ENCODE assay signal across 8 mouse cellular contexts in the genomic region with DNA sequence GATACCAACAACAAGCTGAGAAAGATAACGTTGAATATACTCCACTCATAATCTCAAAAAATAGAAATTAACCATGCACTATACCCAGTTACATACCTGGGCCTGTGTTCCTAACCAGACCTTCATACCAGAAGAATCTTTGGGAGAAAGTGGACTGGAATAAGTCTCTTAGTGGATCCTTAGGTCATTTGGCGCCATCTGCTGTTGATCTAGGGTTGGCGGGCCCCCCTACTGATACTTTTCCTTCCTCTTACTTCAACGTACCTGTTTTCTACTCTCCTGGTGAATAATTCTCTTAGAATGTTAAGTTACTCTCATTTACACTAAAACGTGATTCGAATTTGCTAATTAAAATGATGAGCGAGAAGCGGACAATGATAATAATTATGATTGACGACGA. TPM values are rescaled to one million over a fixed set of nuclear protein-coding genes. Genes with fewer than 3 reads are reported as not detected.
DNase-seq lines count a peak whose midpoint lies in the region; ATAC-seq and TF ChIP-seq lines count a peak whose summit lies in the region.

No protein-coding gene starts in this region.

- no peaks in the 10 kb centered on the region for H3K27me3 ChIP-seq in hindbrain, embryonic 11.5 days (ENCODE audit: control insufficient read depth, insufficient read depth, low read length)
- H3K27me3 ChIP-seq in hindbrain, embryonic 12.5 days, result no peaks in the 10 kb centered on the region
- H3K27me3 ChIP-seq in MEL (ENCODE audit: control insufficient read depth in 1 of 2, insufficient read depth in 2 of 2, low read length in 2 of 2), result no peaks in the 10 kb centered on the region
- no peaks in the 10 kb centered on the region for H3K27me3 ChIP-seq in hindbrain, embryonic 14.5 days (ENCODE audit: control insufficient read depth, insufficient read depth, low read length)

- no peak for TF ChIP-seq POLR2A in MEL (IDR thresholded peaks at IDR 0.05; ENCODE audit: control insufficient read depth in 1 of 2, insufficient read depth in 1 of 2, low read depth in 1 of 2, low read length in 2 of 2, poor library complexity in 1 of 2)

- no peaks in the 10 kb centered on the region for H3K4me1 ChIP-seq in hindbrain, embryonic 11.5 days (replicated peaks; ENCODE audit: control insufficient read depth, insufficient read depth, low read length)
- H3K4me1 ChIP-seq in hindbrain, embryonic 12.5 days, result no peaks in the 10 kb centered on the region
- H3K4me1 ChIP-seq in MEL (ENCODE audit: control insufficient read depth in 1 of 2, insufficient read depth in 2 of 2, low read length in 2 of 2), result peaks cover 21 to 30% of the 10 kb centered on the region in 2 experiments
- no peaks in the 10 kb centered on the region for H3K4me1 ChIP-seq in hindbrain, embryonic 14.5 days (replicated peaks; ENCODE audit: control insufficient read depth, insufficient read depth, low read length)

- 34% methylated on average over 10 of the region's 10 CpGs for WGBS in hindbrain, embryonic 11.5 days
- 33% methylated on average over 10 of the region's 10 CpGs for WGBS in hindbrain, embryonic 12.5 days
- WGBS in hindbrain, embryonic 14.5 days, result 37% methylated on average over 10 of the region's 10 CpGs

- TF ChIP-seq EP300 in MEL (IDR thresholded peaks at IDR 0.05; ENCODE audit: low read depth in 1 of 2, low read length in 2 of 2), result no peak

- no peak overlapping the region for H3K4me3 ChIP-seq in hindbrain, embryonic 11.5 days (ENCODE audit: low read depth, low read length)
- H3K4me3 ChIP-seq in hindbrain, embryonic 12.5 days, result no peak overlapping the region
- H3K4me3 ChIP-seq in MEL (ENCODE audit: control insufficient read depth in 1 of 2, insufficient read depth in 1 of 2, low read depth in 2 of 2, low read length in 2 of 2), result no peak overlapping the region
- H3K4me3 ChIP-seq in hindbrain, embryonic 14.5 days (replicated peaks; ENCODE audit: low read length), result no peak overlapping the region

- peak; percentile 98 for TF ChIP-seq RAD21 in MEL (IDR thresholded peaks at IDR 0.05; ENCODE audit: low read depth, low read length)

- H3K9ac ChIP-seq in hindbrain, embryonic 11.5 days (ENCODE audit: low read depth, low read length), result no peak overlapping the region
- no peak overlapping the region for H3K9ac ChIP-seq in hindbrain, embryonic 12.5 days
- no peak overlapping the region for H3K9ac ChIP-seq in MEL (ENCODE audit: control insufficient read depth, low read depth, low read length, poor library complexity, severe bottlenecking)
- no peak overlapping the region for H3K9ac ChIP-seq in hindbrain, embryonic 14.5 days

- intact Hi-C loops in left cerebral cortex, postnatal 25 days (cut with DNase I), result loop anchor here (1.0 to 10.0 kb wide), 3 partner anchors 117 to 1485 kb away; no protein-coding TSS in a partner anchor

- peak; percentile 68 to 97 (median 82) for TF ChIP-seq CTCF in MEL (IDR thresholded peaks at IDR 0.05 in 2 of 3, conservative IDR thresholded peaks at IDR 0.05 in 1 of 3; ENCODE audit: control insufficient read depth in 1 of 3, insufficient read depth in 1 of 3, low read depth in 2 of 3, low read length in 3 of 3, poor library complexity in 1 of 3, severe bottlenecking in 1 of 3)

- H3K79me2 ChIP-seq in MEL (ENCODE audit: control insufficient read depth, insufficient read depth, low read length, poor library complexity), result no peaks in the 10 kb centered on the region

- ATAC-seq in hindbrain, embryonic 11.5 days (ENCODE audit: low FRiP score), result no peak
- ATAC-seq in hindbrain, embryonic 12.5 days (ENCODE audit: low FRiP score), result no peak
- ATAC-seq in hindbrain, embryonic 14.5 days (ENCODE audit: low FRiP score), result no peak
- ATAC-seq in monocyte, adult 5-6 weeks (replicated peaks; ENCODE audit: insufficient number of reproducible peaks, low FRiP score, low TSS enrichment, poor library complexity, severe bottlenecking), result no peak

- DNase-seq in hindbrain, embryonic 11.5 days (ENCODE audit: low spot score), result peak; percentile 65
- peak; percentile 83 for DNase-seq in MEL (ENCODE audit: low read depth, low spot score)
- DNase-seq in cerebellum, postnatal 25 days, result peak; percentile 35 to 67
- DNase-seq in hindbrain, embryonic 14.5 days (ENCODE audit: low spot score), result peak; percentile 75
- peak; percentile 67 to 78 for DNase-seq in left cerebral cortex, postnatal 25 days (ENCODE audit: low spot score in 2 of 2)
- DNase-seq in retina, postnatal 7 days (ENCODE audit: low read depth, low spot score), result peak; percentile 24

- no peak overlapping the region for H3K4me2 ChIP-seq in hindbrain, embryonic 11.5 days (replicated peaks; ENCODE audit: low read depth, low read length)
- no peak overlapping the region for H3K4me2 ChIP-seq in hindbrain, embryonic 12.5 days (replicated peaks)
- no peak overlapping the region for H3K4me2 ChIP-seq in hindbrain, embryonic 14.5 days (replicated peaks)

- H3K36me3 ChIP-seq in hindbrain, embryonic 11.5 days (ENCODE audit: control insufficient read depth, insufficient read depth, low read length), result no peaks in the 10 kb centered on the region
- H3K36me3 ChIP-seq in hindbrain, embryonic 12.5 days, result no peaks in the 10 kb centered on the region
- peaks cover 0 to 31% of the 10 kb centered on the region in 2 experiments; a peak in 2 of 4 replicates for H3K36me3 ChIP-seq in MEL (ENCODE audit: control insufficient read depth in 1 of 2, insufficient read depth in 2 of 2, low read length in 2 of 2)
- no peaks in the 10 kb centered on the region for H3K36me3 ChIP-seq in hindbrain, embryonic 14.5 days (replicated peaks; ENCODE audit: control insufficient read depth, insufficient read depth)

- H3K9me3 ChIP-seq in hindbrain, embryonic 11.5 days (ENCODE audit: control insufficient read depth, low read length), result no peaks in the 10 kb centered on the region
- H3K9me3 ChIP-seq in hindbrain, embryonic 12.5 days (replicated peaks), result no peaks in the 10 kb centered on the region
- H3K9me3 ChIP-seq in MEL (replicated peaks; ENCODE audit: insufficient read depth, low read length), result no peaks in the 10 kb centered on the region
- H3K9me3 ChIP-seq in hindbrain, embryonic 14.5 days (ENCODE audit: control insufficient read depth, low read length), result no peaks in the 10 kb centered on the region

- H3K27ac ChIP-seq in hindbrain, embryonic 11.5 days (ENCODE audit: low read depth, low read length), result no peak overlapping the region
- H3K27ac ChIP-seq in hindbrain, embryonic 12.5 days, result no peak overlapping the region
- H3K27ac ChIP-seq in MEL (ENCODE audit: control insufficient read depth, low read depth, low read length), result no peak overlapping the region
- H3K27ac ChIP-seq in hindbrain, embryonic 14.5 days, result no peak overlapping the region

TF ChIP-seq in MEL, 35 proteins besides CTCF, POLR2A, EP300 and RAD21:
- no peak for TF ChIP-seq POLR2AphosphoS2 (IDR thresholded peaks at IDR 0.05; ENCODE audit: low read length)
- peak; percentile 92 for TF ChIP-seq SMC3 (IDR thresholded peaks at IDR 0.05; ENCODE audit: low read depth, low read length)
- peak; percentile 90 for TF ChIP-seq ZC3H11A (IDR thresholded peaks at IDR 0.05; ENCODE audit: low read depth, low read length)

RNA-seq across cellular contexts. Expression of a gene that starts 35.5 kb away (rescaled TPM):
- 35.1 and 38.9 TPM in 2 replicates for polyA plus RNA-seq in hindbrain, embryonic 11.5 days (2014; fragmentation: Nextera tagmentation; extraction: Ambion mirVana)
- 68.0 and 68.3 TPM in 2 replicates for polyA plus RNA-seq in hindbrain, embryonic 12.5 days (2016; fragmentation: Nextera tagmentation; extraction: Ambion mirVana)
- 56.0 and 63.1 TPM in 2 replicates for total RNA-seq in MEL (2012; rRNA removed)
- 10 to 100 TPM in 1 of 2 experiments, not detected in 1; 63.0 TPM for polyA plus RNA-seq in MEL (2012; ENCODE audit: insufficient read depth in 1 of 2, insufficient read length in 2 of 2, low read depth in 1 of 2, low replicate concordance in 2 of 2, missing spikeins in 1 of 2)
- 51.7 and 58.6 TPM in 2 replicates for polyA plus RNA-seq in hindbrain, embryonic 14.5 days (2014; fragmentation: Nextera tagmentation; extraction: Ambion mirVana)
- 10 to 100 TPM; 64.8 to 73.3 TPM for total RNA-seq in left cerebral cortex, postnatal 25 days (2021)
- total RNA-seq in monocyte, adult 5-6 weeks (2017), result 17.3 to 24.2 TPM (median 20.2 TPM) in 3 replicates

Comparison
In these comparisons a context has a peak if more than half of its experiments do, and no peak if none do; other contexts are left out.
1. DNase-seq: peak in every context shown above with its lines; median percentile 83 in MEL; 75 in hindbrain, embryonic 14.5 days; 72 in left cerebral cortex, postnatal 25 days; 65 in hindbrain, embryonic 11.5 days; 51 in cerebellum, postnatal 25 days; 24 in retina, postnatal 7 days.